Mouse (Mus musculus): ENCODE measurements around the gene 2610528J11Rik.

DNA sequence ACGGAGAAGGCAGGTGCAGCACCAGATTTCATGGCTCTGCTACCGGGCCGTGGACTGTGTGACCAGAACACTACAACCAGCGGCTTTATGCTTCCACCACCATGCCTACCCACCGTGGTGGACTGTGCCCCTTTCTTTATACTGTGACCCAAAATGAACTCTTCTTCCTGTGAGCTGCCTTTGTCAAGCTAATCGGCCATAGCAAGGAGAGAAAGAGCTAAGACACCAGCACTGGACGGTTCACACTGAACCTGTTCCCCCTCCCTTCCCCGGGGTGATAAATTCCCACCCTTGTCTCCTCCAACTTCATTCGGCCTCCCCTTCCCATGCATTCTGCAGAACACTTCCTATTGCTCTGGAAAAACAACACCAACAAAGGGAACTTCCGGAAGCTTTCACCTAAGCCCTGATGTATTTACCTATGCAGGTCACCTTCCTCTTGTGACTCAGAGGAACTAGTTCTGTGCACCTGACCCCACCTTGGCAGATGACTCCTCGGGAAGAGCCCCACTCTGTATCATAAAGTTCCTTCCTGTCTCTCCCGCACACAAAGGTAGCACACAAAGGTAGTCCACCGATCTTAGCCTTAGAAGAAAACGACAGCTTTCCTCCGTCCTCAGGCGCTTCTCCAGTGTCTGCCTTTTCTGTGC is 9.2 kb upstream of the 2610528J11Rik start:
- TF ChIP-seq POLR2A (IDR thresholded peaks at IDR 0.05; ENCODE audit: borderline replicate concordance, low read depth, low read length): no peak
- no peak for TF ChIP-seq CTCF (IDR thresholded peaks at IDR 0.05; ENCODE audit: low read depth, low read length)

Data from bone marrow macrophage, adult 2 months (primary cell).